Mouse (Mus musculus) Patski (cell line): Measurements from ENCODE around the gene Gjd3. TPM values are rescaled to one million over a fixed set of nuclear protein-coding genes. Genes with fewer than 3 reads are reported as not detected.

ENCODE experiments used
- ATAC-seq: fragments of 100-300 bp; one replicate; pipeline ENCODE4 v1.8.0; 2021
- CTCF ChIA-PET: fragments of 350-600 bp; sonication (Branson Sonifier 250); formaldehyde crosslinking; loops from one replicate; lab custom pipeline; 2022; ENCODE audit warnings: inconsistent platforms; lab: Charles Lee
- POLR2A ChIA-PET: fragments of 350-600 bp; sonication (Branson Sonifier 250); formaldehyde crosslinking; loops from one replicate; lab custom pipeline; 2022; ENCODE audit warnings: antibody characterized with exemption, inconsistent platforms; lab: Charles Lee
- DNase-seq: peaks from one replicate; pipeline ENCODE4 v3.0.0-alpha.2; 2011; ENCODE audit warnings: low read depth, low spot score
- H3K27me3 ChIP-seq: fragments of 371-371 bp; one replicate; pipeline ENCODE4 v1.5.1; 2021
- CTCF ChIP-seq: fragments of 100-300 bp; IDR thresholded peaks from one replicate; pipeline ENCODE4 v1.5.1; 2021
- in situ Hi-C: fragments of 300-500 bp; cut with MboI; formaldehyde crosslinking; loops from 3 replicates; pipeline ENCODE4 v1.11.1; 2018; ENCODE audit warnings: low pct_unique_long_range_greater_than_20kb, mixed read lengths
- polyA plus RNA-seq: library from polyadenylated mRNA; unstranded; gene quantifications from one replicate; pipeline ENCODE4 v1.2.3, GENCODE M21; 2021

Gene Gjd3
- polyA plus RNA-seq, 1 experiment from 2014 or later, result 0.19 TPM

DNA sequence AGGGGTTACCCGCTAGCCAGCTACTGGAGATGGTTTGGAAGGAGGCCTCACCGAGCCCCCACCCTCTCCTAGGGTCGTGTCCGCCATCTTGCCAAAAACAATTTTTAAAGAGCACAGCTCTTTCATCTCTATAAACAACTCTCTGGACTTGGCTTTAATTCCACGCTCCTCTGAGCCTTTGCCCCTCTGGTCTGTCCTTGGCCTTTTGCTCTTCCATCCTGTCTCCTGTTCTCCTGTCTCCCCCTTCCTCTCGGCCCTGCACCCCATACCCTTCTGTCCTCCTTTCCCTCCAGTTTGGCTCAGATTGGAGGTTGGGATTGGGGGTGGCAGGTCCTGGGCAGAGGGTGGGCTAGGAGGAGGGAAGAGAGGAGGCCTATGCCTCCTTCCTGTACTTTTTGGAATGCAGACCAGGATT, 18.6 kb downstream of the Gjd3 start:
- ATAC-seq (no peak), DNase-seq (no peak)
- ChIA-PET CTCF (interaction anchor here (0.7 to 2.3 kb wide), 5 partner anchors 8 to 39 kb away, joined by 3 to 11 read pairs (median 6); no protein-coding TSS in a partner anchor), POLR2A (interaction anchor here (1.1 to 1.8 kb wide), 5 partner anchors 14 to 38 kb away, joined by 3 to 6 read pairs (median 4); no protein-coding TSS in a partner anchor)
- H3K27me3 ChIP-seq, result no peaks in the 10 kb centered on the region
- no peak for TF ChIP-seq CTCF
- in situ Hi-C loops, result no loop called here

GRCm38 (mm10) chr11:98963191-98964021, 19.4 kb downstream of the Gjd3 start:
- ChIA-PET CTCF (interaction anchor here (0.7 to 2.3 kb wide), 6 partner anchors 9 to 38 kb away, joined by 3 to 11 read pairs (median 5); no protein-coding TSS in a partner anchor), POLR2A (interaction anchor here (0.6 to 1.8 kb wide), 8 partner anchors 9 to 98 kb away, joined by 3 to 6 read pairs (median 4); no protein-coding TSS in a partner anchor)
- no peak for DNase-seq
- TF ChIP-seq CTCF, result no peak
- ATAC-seq, result peak; percentile 22
- no peaks in the 10 kb centered on the region for H3K27me3 ChIP-seq
- in situ Hi-C loops, result no loop called here

DNA sequence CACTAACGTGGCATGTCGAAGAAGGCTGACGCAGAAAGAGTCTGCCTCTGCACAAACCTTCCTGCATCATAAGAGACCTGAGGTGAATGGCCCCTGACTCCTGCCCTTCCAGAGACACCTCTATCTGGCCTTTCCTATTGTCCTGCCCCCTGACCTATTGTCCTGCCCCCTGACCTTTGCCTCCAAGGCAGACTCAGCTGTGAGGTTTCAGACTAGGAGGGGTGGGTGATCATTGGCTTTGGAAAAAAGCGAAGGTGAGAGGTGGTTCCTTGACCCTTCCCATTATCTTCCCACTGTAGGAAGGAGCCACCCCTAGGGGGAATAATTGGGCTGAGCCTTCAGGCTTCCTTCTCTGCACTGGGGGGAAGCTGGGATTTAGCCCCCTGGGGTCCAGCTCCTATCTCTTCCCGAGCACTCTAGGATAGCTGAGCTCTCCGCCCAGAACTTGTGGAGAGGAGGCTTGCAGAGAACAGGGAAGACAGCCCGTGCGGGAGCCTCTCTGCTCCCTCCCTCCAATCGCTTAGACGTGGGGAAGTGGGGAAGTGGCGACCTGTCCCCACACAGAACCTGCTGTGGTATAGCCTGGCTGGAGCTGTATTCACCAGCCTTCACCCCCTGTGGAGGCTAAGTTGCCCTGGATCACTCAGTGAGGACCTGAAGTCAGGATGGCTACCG, 20.3 kb downstream of the Gjd3 start:
- TF ChIP-seq CTCF, result no peak
- ChIA-PET POLR2A (interaction anchor here (0.9 to 1.8 kb wide), 5 partner anchors 9 to 26 kb away, joined by 3 to 10 read pairs (median 6); no protein-coding TSS in a partner anchor), CTCF (interaction anchor here (1.2 to 2.3 kb wide), 3 partner anchors 10 to 30 kb away, joined by 4 to 11 read pairs (median 10); no protein-coding TSS in a partner anchor)
- in situ Hi-C loops, result no loop called here
- ATAC-seq (no peak), DNase-seq (no peak)
- no peaks in the 10 kb centered on the region for H3K27me3 ChIP-seq

GRCm38 (mm10) chr11:98961766-98962165, 21.1 kb downstream of the Gjd3 start:
- ATAC-seq (no peak), DNase-seq (no peak)
- no peak for TF ChIP-seq CTCF
- CTCF ChIA-PET, result interaction anchor here (2.3 kb wide), 1 partner anchor 29 kb away, joined by 10 read pairs; no protein-coding TSS in a partner anchor
- in situ Hi-C loops, result no loop called here
- H3K27me3 ChIP-seq, result no peaks in the 10 kb centered on the region
- POLR2A ChIA-PET, result interaction anchor here (1.6 to 1.8 kb wide), 2 partner anchors 10 to 25 kb away, joined by 6 to 10 read pairs; no protein-coding TSS in a partner anchor

DNA sequence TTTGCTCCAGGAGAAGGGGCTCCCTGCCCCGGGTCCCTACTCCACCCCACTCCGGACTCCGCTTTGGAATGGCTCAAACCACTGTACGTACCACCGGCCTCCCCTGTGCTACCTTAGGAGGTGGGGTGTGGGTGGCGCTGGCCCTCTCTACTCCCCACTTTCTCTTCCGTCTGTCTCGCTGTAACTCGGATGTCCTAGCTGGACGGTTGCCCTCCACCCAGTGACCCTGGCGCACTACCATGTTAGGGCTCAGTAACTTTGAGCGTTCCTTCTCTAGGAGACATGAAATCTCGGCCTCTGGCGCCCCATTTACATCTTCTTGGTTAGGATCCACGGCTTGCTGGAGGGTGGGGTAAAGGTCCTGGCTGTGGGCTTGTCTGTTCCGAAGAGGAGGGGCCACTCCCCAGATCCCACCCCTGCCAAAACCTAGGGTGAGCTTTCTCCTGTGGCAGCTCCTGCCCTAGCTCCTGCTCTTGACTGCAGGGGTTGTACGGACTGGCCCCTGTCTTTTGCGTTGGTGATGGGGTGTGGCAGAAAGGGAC, 21.7 kb downstream of the Gjd3 start:
- TF ChIP-seq CTCF, result no peak
- CTCF ChIA-PET, result no interaction called here

GRCm38 (mm10) chr11:98960313-98960906, 22.4 kb downstream of the Gjd3 start:
- in situ Hi-C loops, result no loop called here
- CTCF ChIA-PET, result no interaction called here
- ATAC-seq (peak; percentile 14), DNase-seq (no peak)
- no peaks in the 10 kb centered on the region for H3K27me3 ChIP-seq
- POLR2A ChIA-PET, result no interaction called here
- no peak for TF ChIP-seq CTCF

More for the DNA sequence above, 21.7 kb downstream of the Gjd3 start:
- ATAC-seq, result no peak
- POLR2A ChIA-PET, result interaction anchor here (1.6 to 1.8 kb wide), 2 partner anchors 10 to 24 kb away, joined by 6 to 10 read pairs; no protein-coding TSS in a partner anchor
- no peaks in the 10 kb centered on the region for H3K27me3 ChIP-seq
- in situ Hi-C loops, result no loop called here
- DNase-seq, result no peak

DNA sequence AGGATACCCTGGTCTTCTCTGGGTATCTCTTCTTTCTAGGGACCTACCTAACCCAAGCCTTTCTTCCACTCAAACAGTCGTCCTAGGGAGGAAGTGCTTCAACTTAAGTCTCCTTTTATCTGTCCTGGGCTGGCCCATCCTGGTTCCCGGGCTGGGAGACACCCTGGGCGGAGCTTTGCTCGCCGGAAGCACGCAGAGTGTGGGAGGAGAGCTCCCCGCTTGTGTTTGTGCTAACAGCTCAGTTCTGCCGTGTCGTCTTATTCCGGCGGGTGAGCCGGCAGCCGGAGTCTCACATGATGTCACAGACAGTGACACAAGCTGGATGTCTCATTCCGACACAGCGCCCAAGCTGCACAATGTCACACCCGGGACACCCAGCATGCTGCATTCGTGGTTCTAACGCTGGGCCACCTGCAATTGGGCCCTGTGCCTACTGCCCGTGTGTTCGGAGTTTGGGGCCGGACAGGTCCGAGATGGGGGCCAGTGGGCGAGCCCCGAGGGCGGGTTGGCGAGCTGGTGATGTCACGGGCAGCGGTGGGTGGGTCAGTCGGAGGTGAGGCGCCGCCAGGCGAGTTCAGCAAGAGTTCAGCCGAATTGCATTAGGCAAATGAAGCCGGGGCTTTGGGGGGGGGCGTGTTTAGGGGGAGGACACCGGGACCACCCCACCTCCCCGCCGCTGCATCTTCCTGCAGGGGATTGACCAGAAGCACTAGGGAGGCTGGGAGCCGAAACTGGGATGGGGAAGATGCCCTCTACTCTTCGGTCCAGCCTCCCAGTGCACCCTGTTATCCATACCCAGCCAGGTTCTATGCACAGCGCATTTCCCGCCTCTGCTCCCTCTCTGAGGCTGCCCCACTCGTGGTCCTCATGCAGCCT, 23.1 kb downstream of the Gjd3 start:
- DNase-seq (no peak), ATAC-seq (peak; percentile 55)
- ChIA-PET CTCF (interaction anchor here (1.0 to 1.7 kb wide), 3 partner anchors 9 to 35 kb away, joined by 3 to 4 read pairs (median 3); no protein-coding TSS in a partner anchor), POLR2A (interaction anchor here (0.6 to 0.7 kb wide), 3 partner anchors 11 to 32 kb away, joined by 3 to 4 read pairs (median 3); partner anchors contain the start of gene Rara)
- H3K27me3 ChIP-seq, result no peaks in the 10 kb centered on the region
- TF ChIP-seq CTCF, result no peak
- in situ Hi-C loops, result no loop called here

GRCm38 (mm10) chr11:98956340-98956739, 26.5 kb downstream of the Gjd3 start:
- ChIA-PET CTCF (no interaction called here), POLR2A (no interaction called here)
- ATAC-seq, result no peak
- TF ChIP-seq CTCF, result no peak
- in situ Hi-C loops, result no loop called here
- no peaks in the 10 kb centered on the region for H3K27me3 ChIP-seq
- no peak for DNase-seq

DNA sequence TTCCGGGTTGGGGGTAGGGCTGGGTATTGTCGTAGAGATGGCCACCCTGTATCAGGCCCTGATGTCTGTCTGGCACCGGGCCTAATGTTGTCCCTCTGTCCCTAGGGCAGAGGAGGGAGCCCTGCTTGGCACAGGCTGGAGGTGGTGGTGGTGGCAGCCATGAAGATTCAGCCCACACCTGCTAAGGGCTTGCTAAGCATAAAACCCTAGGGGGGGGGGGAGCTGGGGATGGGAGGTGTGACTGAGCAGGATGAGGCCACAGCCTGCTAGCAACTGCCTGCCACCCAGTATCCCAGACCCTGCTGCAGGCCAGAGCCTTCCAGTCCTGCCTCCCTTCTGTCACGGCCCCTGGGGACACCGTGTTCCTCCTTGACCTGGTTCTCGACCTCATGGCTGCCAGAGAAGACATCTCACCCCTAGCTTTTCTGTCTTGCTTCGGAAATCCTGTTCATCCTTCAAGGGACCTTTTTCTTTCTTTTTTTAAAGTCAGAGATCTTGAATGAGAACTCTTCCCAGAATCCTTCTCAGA, 27.0 kb downstream of the Gjd3 start:
- ATAC-seq (no peak), DNase-seq (no peak)
- H3K27me3 ChIP-seq, result no peaks in the 10 kb centered on the region
- in situ Hi-C loops, result no loop called here
- ChIA-PET CTCF (no interaction called here), POLR2A (interaction anchor here (0.6 kb wide), 1 partner anchor 13 kb away, joined by 6 read pairs; no protein-coding TSS in a partner anchor)
- no peak for TF ChIP-seq CTCF
